Mouse (Mus musculus) kidney, adult 2 months (tissue): ENCODE measurements around the gene Sbp.

Experiments
- CTCF ChIP-seq: fragments of 200-500 bp; conservative IDR thresholded peaks from 2 replicates; pipeline ENCODE4 v1.5.1; 2011; ENCODE audit warnings: low read depth, mild to moderate bottlenecking, control low read depth, low read length, moderate library complexity, mixed read lengths; ENCODE audit not compliant: insufficient read depth, insufficient read length
- POLR2A ChIP-seq: fragments of 200-500 bp; IDR thresholded peaks from one replicate; pipeline ENCODE4 v1.6.1; 2011; ENCODE audit warnings: low read depth, low read length, control low read depth

GRCm38 (mm10) chr17:23931157-23931556 lies 10.3 kb upstream of the Sbp start:
- TF ChIP-seq CTCF (no peak), POLR2A (no peak)
